Mouse (Mus musculus) cortical plate, adult 2 months (tissue): ENCODE measurements at regions not wholly inside any gene's neighbourhood (a gene's known extent, or its start where the extent isn't known, plus 50 kb on each side); places are given as distances from the start of the nearest gene placed in this dataset.

Experiments used
- H3K27ac ChIP-seq: fragments of 200-500 bp; 2 replicates; pipeline ENCODE4 v1.5.1; 2012; ENCODE audit warnings: low read length, control low read depth, inconsistent platforms; ENCODE audit not compliant: insufficient read depth
- H3K4me1 ChIP-seq: fragments of 200-500 bp; 2 replicates; pipeline ENCODE4 v1.6.1; 2011; ENCODE audit warnings: low read length; ENCODE audit not compliant: control insufficient read depth, insufficient read depth
- H3K4me3 ChIP-seq: fragments of 200-500 bp; 2 replicates; pipeline ENCODE4 v1.5.1; 2011; ENCODE audit warnings: mild to moderate bottlenecking, low read length, control low read depth; ENCODE audit not compliant: insufficient read depth
- CTCF ChIP-seq: fragments of 200-500 bp; IDR thresholded peaks from 2 replicates; pipeline ENCODE4 v1.5.1; 2011; ENCODE audit warnings: mild to moderate bottlenecking, control low read depth, low read length; ENCODE audit not compliant: insufficient read depth; ENCODE audit errors: extremely low read depth
- POLR2A ChIP-seq: fragments of 200-500 bp; IDR thresholded peaks from 2 replicates; pipeline ENCODE4 v1.6.1; 2011; ENCODE audit warnings: mild to moderate bottlenecking, low read length, control low read depth; ENCODE audit not compliant: insufficient read depth; ENCODE audit errors: extremely low read depth

DNA sequence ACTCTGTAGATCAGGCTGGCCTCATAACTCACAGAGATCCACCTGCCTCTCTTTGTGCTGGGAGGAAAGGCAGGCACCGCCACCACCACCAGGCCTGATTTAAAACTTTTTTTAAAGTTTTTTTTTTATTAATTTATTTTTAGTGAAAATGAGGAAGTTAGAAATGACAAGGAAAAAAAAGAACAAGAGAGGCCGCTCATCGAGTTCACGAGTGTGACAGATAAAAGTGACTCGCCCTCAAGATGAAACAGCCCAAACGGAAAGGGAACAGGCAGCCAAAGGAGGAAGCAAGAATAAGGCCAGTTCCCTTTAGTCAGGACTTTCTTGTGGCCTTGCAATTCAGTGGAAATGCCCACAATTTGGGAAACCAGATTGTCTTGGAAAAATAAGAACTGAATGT, 163.4 kb upstream of the Jmjd1c start:
- no peaks in the 10 kb centered on the region for H3K4me1 ChIP-seq
- H3K4me3 ChIP-seq, result no peak overlapping the region
- no peak overlapping the region for H3K27ac ChIP-seq
- TF ChIP-seq CTCF (no peak), POLR2A (no peak)

DNA sequence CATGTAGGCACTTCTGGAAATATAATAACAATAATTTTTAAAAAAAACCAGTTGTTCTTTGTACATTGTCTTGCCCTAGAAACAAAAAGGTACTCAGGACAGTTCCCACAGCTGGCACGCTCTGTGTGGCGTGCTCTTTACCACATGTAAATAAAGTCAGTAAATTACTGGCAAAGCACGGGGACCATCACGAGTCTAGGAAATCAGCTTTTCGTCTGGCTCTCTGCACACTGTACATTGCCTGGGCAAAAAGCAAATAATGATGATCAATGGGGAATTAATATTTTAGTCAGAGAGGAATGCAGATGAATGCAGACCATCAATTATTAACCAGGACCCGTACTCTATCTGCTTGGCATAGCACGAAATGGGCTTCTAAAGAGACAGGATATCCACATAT, 162.2 kb upstream of the Jmjd1c start:
- Histone ChIP-seq H3K27ac (no peak overlapping the region), H3K4me3 (no peak overlapping the region), H3K4me1 (no peaks in the 10 kb centered on the region)
- TF ChIP-seq POLR2A (no peak), CTCF (no peak)

DNA sequence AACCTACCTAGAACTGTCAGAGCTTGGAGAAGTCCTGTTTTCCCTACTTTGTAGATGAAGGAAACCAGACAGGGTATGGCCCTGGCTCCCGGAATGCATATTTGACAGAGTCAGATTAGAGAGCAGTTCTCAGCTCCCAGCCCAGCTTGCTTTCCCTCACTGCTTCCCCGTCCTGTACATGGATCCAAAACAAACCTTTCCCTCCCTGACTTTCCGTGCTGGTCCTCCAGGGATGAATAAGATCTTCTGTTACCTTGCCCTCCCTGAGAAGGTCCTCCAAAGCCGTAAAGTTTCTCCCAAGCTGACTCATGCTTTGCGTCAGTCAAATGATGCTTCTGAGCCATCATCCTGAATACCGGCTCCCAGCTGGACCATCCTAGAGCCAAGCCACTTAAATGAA, 160.2 kb upstream of the Jmjd1c start:
- TF ChIP-seq POLR2A (no peak), CTCF (no peak)
- no peak overlapping the region for H3K4me3 ChIP-seq
- H3K4me1 ChIP-seq, result no peaks in the 10 kb centered on the region
- H3K27ac ChIP-seq, result no peak overlapping the region

DNA sequence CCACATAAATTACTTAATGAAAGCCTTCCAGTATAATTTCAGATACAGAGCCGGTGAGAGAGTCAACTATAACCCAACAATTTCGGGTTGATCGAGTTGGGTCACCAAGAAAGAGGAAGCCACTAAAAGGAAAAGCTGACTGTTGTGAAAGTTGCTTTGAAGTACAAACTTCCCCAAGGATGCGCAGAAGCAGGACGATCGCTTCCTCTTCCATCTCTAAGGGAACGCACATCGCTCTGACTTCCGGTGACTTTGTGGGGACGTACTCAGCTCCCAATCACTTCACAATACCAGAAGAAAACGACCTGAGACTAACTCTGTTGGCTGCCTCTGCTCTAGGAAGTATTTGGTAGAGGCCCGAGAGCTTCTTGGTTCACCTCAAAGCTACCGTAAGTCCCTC, 158.8 kb upstream of the Jmjd1c start:
- TF ChIP-seq CTCF (no peak), POLR2A (no peak)
- H3K27ac ChIP-seq, result no peak overlapping the region
- H3K4me3 ChIP-seq, result no peak overlapping the region
- no peaks in the 10 kb centered on the region for H3K4me1 ChIP-seq

DNA sequence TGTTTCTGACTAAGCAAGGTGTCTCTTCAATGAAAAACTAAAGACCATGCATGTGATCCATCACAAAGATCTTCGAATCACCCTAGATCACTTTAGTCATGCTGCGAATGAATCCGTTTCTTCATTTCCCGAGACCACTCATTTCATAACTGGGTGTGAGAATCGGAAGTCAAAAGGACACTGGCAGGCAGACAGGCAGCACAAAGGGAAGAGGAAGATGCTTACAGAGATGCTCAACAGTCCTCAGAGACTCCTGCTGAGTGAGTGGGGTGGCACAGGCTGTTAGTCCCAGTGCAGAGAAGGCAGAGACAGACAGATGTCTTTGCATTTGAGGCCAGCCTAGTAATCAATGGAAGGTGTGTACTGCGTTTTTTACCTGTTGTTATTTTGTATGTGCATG, 155.6 kb upstream of the Jmjd1c start:
- Histone ChIP-seq H3K4me3 (no peak overlapping the region), H3K27ac (no peak overlapping the region), H3K4me1 (no peaks in the 10 kb centered on the region)
- TF ChIP-seq POLR2A (no peak), CTCF (no peak)

DNA sequence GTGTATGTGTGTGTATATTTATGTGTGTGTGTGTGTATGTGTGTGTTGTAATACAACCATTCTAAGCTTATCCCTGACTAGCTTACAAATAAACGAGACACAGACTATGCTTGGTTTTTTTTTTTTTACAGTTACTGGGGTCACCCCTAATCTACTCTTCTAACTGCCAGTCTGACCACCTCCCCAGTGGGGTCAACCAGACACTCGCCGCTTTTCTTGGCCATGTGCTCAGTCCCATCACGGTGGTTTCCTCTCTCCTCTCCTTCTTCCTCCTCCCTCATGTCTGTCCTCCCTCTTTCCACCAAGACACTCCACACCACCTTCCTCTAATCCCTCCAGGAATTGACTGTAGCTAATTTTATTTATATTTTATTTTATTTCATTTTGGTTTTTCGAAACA, 155.0 kb upstream of the Jmjd1c start:
- TF ChIP-seq CTCF (no peak), POLR2A (no peak)
- Histone ChIP-seq H3K4me3 (no peak overlapping the region), H3K4me1 (no peaks in the 10 kb centered on the region), H3K27ac (no peak overlapping the region)

DNA sequence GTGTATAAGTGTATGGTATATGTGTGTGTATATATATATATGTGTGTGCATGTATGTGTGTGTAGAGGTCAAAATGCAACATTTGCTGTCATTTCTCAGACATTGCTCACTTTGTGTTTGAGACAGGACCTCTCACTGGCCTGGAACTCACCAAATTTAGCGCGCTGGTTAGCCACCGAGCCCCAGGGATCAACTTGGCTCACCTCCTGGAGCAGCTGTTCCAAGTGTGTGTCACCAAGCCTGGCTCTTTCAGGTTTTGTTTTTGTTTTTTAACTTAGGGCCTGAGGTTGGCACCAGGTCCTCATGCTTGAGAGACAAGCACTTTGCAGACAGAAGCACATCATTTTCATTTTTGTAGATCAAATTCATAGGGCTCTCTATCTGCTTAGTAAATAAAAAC, 154.0 kb upstream of the Jmjd1c start:
- no peaks in the 10 kb centered on the region for H3K4me1 ChIP-seq
- H3K27ac ChIP-seq, result no peak overlapping the region
- TF ChIP-seq CTCF (no peak), POLR2A (no peak)
- H3K4me3 ChIP-seq, result no peak overlapping the region

DNA sequence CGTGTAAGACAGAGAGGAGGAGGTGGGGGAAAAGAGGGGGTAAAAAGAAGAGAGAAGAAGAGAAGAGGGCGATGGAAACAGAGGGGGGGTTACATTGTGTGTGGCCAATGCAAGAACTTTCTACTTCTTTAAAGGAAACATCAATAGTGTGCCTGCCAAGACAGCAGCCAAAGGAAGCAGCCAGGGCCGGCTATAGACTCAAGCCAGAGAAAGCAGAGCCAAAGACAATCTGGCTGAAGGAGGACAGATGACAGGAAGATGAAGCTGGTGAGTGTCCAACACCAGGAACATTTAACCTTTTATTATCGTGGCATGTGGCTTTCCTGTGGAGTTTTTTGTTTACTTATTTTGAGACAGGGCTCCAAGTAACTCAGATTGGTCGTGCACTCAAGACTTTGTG, 152.1 kb upstream of the Jmjd1c start:
- TF ChIP-seq CTCF (no peak), POLR2A (no peak)
- H3K4me3 ChIP-seq, result no peak overlapping the region
- H3K4me1 ChIP-seq, result no peaks in the 10 kb centered on the region

DNA sequence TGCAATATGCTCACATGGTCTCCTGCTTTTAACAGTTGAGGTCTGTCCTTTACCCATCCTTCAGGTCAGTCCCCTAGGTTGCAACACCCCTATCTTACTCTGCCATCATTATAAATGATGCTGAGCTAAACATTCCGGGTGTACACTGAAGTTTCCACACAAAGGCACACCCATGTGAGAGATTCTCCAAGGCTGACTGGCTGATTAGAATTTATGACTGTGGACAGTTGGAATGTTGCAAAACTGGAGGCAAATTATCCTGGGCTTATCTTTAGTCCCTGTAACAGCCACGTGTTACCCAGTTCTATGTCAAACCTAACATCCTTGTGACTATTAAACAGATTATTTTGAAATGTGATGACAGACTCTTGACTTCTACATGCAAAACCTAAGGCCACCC, 149.8 kb upstream of the Jmjd1c start:
- Histone ChIP-seq H3K4me1 (no peaks in the 10 kb centered on the region), H3K4me3 (no peak overlapping the region), H3K27ac (no peak overlapping the region)
- no peak for TF ChIP-seq POLR2A
- TF ChIP-seq CTCF, result no peak

More for the DNA sequence above, 152.1 kb upstream of the Jmjd1c start:
- H3K27ac ChIP-seq, result no peak overlapping the region

DNA sequence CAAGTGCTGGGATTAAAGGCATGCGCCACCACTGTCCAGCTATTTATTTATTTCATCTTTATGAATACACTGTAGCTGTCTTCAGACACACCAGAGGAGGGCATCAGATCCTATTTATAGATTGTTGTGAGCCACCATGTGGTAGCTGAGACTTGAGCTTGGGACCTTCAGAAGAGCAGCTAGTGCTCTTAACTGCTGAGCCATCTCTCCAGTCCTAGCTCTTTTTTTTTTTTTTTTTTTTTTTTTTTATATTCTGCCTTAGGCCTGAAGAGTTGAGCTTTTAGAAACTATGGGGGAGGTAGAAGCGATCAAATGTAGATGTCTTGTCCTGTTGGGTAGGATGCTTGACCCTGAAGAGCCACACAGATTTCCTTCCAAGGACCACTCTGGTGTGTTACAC, 147.6 kb upstream of the Jmjd1c start:
- Histone ChIP-seq H3K4me3 (no peak overlapping the region), H3K27ac (no peak overlapping the region), H3K4me1 (no peaks in the 10 kb centered on the region)
- no peak for TF ChIP-seq CTCF
- TF ChIP-seq POLR2A, result no peak

DNA sequence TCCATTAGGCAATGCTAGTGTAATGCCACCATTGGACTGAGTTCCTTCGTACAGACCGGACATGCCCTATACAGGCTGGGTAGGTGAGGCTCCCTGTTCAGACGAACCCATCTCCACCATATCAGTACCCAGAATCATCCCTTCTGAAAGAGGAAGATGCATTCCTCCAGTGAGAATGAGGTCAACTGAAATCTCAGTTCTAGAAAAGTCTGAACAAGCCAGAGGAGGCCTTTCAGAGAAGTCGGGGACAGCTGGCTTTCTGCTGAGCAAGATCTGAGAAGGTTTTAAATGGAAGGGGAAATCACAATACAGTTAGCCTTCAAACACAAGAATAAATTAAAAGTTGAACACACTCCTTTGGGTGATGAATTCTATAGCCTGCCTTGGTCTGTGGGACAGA, 145.5 kb upstream of the Jmjd1c start:
- Histone ChIP-seq H3K4me1 (no peaks in the 10 kb centered on the region), H3K27ac (no peak overlapping the region), H3K4me3 (no peak overlapping the region)
- no peak for TF ChIP-seq POLR2A
- no peak for TF ChIP-seq CTCF
